Mouse (Mus musculus) erythroblast, adult 5-6 weeks (primary cell): ENCODE results near the gene 1700003F12Rik. TPM values are rescaled to one million over a fixed set of nuclear protein-coding genes. Genes with fewer than 3 reads are reported as not detected.

Experiments
- ATAC-seq: replicated peaks from 2 replicates; pipeline ENCODE4 v1.8.0; 2016; ENCODE audit warnings: moderate number of reproducible peaks, mild to moderate bottlenecking, moderate TSS enrichment, inconsistent platforms; ENCODE audit not compliant: poor library complexity, low FRiP score, severe bottlenecking
- total RNA-seq, 2 experiments: library from RNA; stranded (forward) in 1 of 2; stranded (reverse) in 1 of 2; fragments of 150-400 nt in 1 of 2; fragments of 200-764, 138-1000 nt in 1 of 2; gene quantifications; 2 replicates each; pipeline versions ENCODE4 v1.2.3 to v1.2.4; 2015 to 2017; ENCODE audit warnings: low replicate concordance in 2 of 2

Gene 1700003F12Rik
- total RNA-seq, 2 experiments from 2014 or later: not detected

DNA sequence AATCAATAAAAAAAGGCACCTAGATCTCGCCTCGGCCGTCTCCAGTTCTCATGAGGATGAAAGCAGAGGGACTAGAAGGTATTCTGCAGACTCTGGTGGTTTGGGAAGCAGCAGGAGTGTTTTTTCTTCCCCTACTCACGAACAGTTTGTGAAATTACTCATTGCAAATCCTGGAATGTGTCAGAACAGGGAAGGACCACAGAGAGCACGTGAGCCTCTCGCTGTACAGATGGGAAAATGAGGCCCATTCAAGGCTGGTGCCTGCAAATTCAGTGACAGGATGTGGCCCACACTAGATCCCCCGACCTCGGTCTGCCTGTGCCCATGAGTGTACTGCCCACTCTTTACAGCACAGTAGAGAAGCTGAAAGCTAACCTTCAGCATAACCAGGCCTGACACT is 25.1 kb downstream of the 1700003F12Rik start:
- ATAC-seq: no peak

DNA sequence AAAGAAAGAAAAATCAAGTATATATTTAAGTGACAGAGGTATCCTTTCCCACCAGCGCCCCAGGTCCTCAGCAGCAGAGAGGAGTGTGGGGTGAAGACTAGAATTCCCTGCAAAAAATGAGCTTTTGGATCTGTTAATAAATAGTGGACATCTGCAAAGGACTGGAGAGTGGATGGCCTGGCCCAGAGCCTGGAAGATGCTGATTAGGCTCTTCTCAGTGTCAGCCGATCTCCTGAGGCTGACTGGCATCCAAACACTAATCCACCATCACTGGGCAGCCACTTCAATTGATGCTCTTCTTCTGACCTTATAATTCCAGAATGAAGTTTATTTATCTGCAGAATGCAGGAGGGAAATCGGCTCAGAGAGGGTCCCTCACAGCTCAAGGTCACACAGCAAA is 26.1 kb downstream of the 1700003F12Rik start:
- no peak for ATAC-seq

DNA sequence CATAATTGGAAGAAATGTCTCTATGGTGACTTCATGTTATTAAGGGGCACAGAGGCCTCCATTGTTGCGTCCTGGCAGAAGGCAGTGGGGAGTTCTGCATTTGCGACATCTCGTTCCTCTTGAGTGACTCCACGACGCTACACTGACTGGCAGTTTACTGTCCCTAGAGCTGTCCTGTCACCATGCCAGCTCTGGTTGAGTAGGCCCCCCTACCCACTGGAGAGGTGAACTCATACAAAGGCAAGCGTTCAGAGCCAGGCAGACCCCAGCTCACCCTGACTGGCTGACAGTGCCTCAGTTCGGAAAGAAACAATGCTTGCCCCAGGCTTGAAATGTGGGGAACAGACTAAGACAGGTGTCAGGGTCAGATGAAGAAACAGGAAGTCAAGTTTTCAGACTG is 27.4 kb downstream of the 1700003F12Rik start:
- no peak for ATAC-seq

DNA sequence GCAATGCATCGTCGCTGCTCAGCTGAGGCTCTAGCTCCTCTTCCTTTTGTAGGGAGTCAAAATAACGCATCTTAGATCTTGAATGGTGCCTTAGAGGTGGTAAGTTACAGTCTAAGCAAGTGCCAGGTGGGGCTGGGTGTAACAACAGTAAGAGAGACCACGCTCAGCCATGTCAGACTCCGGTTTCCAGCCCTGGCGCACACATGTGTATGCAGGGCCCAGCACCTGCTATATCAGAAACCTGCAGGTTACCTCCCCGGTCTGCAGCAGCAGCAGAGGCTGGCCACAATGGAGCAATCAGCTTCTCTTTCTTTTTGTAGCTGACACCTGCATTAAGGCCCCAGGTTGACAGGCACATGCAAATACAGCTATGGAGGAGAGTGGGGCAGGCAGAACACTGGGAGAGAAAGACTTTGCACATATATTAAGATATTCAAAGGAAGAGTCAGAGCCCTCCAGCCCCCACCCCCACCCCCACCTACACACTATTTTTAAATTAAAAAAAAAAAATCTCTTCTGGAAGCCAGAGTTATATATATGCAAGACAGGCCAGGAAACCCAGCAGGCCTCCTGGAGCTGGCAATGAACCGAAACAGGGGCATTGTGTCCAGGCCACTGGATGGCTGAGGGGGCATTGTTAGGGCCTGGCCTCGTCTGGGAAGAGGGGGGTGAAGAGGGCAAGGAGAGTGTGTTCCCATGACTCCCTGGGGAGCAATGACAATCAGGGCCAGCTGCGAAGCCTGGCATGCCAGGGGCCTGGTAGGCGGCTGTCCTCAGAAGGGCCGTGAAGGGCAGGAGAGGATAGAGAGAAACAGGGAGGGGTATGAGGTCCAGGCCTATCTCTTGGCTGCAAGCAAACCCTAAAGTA is 30.2 kb downstream of the 1700003F12Rik start:
- no peak for ATAC-seq

- no peak for ATAC-seq
Measured at GRCm38 (mm10) chr2:154577744-154578067, 30.8 kb downstream of the 1700003F12Rik start.

GRCm38 (mm10) chr2:154580586-154580985 is 33.7 kb downstream of the 1700003F12Rik start:
- ATAC-seq: no peak

- ATAC-seq: no peak
Measured at GRCm38 (mm10) chr2:154581421-154581820, 34.5 kb downstream of the 1700003F12Rik start.

DNA sequence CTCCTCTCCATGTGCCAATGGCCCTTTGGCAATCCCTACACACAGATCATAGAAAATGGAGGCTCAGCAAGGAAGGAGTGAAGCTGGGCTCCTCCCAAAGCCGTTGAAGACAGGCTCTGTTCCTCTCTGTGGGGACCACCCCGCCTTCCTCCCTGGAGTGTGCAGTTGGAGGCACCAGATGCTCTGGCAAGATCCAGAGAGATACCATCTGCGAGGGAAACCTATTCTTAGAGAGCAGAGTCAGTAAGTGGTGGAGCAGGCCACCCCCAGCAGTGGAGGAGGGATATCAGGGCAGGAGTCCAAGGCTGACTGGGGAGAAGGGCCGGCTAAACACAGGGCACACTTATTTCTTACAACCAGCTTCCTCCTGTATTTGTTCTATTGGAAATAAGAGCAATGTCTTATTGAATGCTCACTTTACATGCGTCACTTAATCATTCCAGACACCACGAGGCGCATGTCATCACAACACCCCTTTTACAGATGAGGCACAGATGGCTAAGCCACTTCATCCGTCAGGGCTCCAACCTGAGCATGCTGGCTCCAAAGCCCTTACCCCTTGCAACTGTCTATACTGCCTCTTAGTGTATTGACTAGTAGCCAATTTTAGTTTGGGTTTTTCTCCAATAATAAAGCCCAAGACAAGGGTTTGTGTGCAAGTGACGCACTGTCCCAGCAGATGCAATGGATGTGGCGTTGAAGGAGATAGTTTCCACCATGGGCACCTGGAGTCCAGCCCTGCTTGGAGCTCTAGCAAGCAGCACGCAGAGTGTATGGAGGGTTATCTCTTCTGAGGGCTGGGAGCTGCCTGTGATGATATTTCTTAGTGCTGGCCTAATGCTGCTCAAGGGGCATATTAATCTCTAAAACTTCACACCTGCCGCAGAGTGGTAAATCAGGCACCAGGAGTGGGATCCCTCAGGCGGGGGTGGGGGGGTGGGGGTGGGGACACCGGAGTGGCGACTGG is 37.3 kb downstream of the 1700003F12Rik start:
- 0 out of 2 replicates have a peak, but pooled peaks have one; percentile 26 for ATAC-seq

GRCm38 (mm10) chr2:154584931-154585601 is 38.2 kb downstream of the 1700003F12Rik start:
- no peak for ATAC-seq

DNA sequence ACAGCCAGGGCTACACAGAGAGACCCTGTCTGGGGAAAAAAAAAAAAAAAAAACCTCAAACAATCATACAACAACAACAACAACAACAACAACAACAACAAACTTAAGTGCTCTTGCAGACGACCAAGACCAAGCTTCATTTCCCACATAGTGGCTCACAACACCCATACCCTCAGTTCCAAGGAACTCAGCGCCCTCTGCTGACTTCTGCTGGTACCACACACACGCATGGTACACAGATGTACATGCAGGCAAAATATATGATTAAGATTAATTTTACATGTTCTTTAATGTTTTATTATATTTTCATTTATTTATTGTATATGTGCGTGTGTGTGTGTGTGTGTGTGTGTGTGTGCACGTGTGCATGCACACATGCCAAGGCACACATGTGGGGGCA is 39.5 kb downstream of the 1700003F12Rik start:
- no peak for ATAC-seq

GRCm38 (mm10) chr2:154589051-154589450 is 42.2 kb downstream of the 1700003F12Rik start:
- ATAC-seq: no peak

- no peak for ATAC-seq
Measured at GRCm38 (mm10) chr2:154591239-154591638, 44.4 kb downstream of the 1700003F12Rik start.

DNA sequence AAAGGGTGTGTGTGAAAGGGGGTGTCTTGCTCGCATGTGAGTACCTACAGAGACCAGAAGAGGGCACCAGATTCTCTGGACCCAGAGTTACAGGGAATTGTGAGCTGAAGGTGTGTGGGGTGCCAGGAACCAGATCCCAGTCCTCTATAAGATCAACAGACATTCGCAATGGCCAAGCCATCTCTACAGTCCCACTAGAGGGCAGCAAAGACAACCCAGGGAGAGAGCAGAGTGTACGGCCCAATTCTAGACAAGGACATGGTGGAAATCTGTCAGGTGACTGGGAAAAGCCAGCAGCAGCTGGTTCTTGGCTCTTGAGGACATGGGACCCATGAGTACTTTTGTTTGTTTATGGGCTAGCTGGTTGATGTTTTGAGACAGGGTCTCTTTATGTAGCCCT is 46.1 kb downstream of the 1700003F12Rik start:
- peak; percentile 88 for ATAC-seq

DNA sequence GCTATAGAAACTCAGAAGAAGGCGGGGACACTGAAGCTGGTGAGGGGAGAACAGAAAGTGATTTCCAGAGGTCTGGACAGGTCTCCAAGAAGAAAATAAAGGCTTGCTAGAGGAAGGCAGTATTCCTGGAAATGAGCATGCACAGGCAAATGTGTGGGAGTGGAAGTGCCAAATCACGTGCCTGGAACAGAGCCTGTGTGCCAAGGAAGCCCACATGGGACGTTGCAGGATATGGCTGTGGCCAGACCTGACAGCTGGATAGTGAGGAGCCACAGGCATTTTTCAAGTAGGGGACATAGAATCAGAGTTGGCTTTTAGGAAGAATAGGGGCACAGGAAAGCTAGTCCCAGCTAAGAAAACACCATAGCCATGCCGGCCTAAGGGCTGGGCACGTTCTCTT is 48.9 kb downstream of the 1700003F12Rik start:
- ATAC-seq: no peak

- no peak for ATAC-seq
Measured at GRCm38 (mm10) chr2:154597399-154597798, 50.5 kb downstream of the 1700003F12Rik start.

Other genes starting within 250 kb of the 1700003F12Rik start
- gene Bpifb9b, start 239.9 kb upstream of the 1700003F12Rik start, total RNA-seq (2015; ENCODE audit: low replicate concordance): not detected in 2 replicates
- not detected in 2 replicates for gene Bpifb9b, start 239.9 kb upstream of the 1700003F12Rik start, total RNA-seq (2017; ENCODE audit: low replicate concordance)
- gene Cdk5rap1, start 174.1 kb upstream of the 1700003F12Rik start, total RNA-seq (2015; ENCODE audit: low replicate concordance): 5.9 and 13.1 TPM in 2 replicates
- gene Cdk5rap1, start 174.1 kb upstream of the 1700003F12Rik start, total RNA-seq (2017; ENCODE audit: low replicate concordance): 12.7 and 21.5 TPM in 2 replicates
- gene Snta1, start 139.0 kb upstream of the 1700003F12Rik start, total RNA-seq (2015; ENCODE audit: low replicate concordance): not detected in 2 replicates
- gene Snta1, start 139.0 kb upstream of the 1700003F12Rik start, total RNA-seq (2017; ENCODE audit: low replicate concordance): 0.17 and 0.56 TPM in 2 replicates
- 5.6 and 8.5 TPM in 2 replicates for gene Cbfa2t2, start 110.6 kb upstream of the 1700003F12Rik start, total RNA-seq (2015; ENCODE audit: low replicate concordance)
- 2.9 and 9.5 TPM in 2 replicates for gene Cbfa2t2, start 110.6 kb upstream of the 1700003F12Rik start, total RNA-seq (2017; ENCODE audit: low replicate concordance)
- not detected in 2 replicates for gene Actl10, start 4.7 kb downstream of the 1700003F12Rik start, total RNA-seq (2015; ENCODE audit: low replicate concordance)
- not detected in 2 replicates for gene Actl10, start 4.7 kb downstream of the 1700003F12Rik start, total RNA-seq (2017; ENCODE audit: low replicate concordance)
- 0.63 TPM in 1 of 2 replicates, not detected in the other for gene Necab3, start 11.8 kb downstream of the 1700003F12Rik start, total RNA-seq (2015; ENCODE audit: low replicate concordance)
- 11.6 TPM in 1 of 2 replicates, not detected in the other for gene Necab3, start 11.8 kb downstream of the 1700003F12Rik start, total RNA-seq (2017; ENCODE audit: low replicate concordance)
- gene E2f1, start 22.8 kb downstream of the 1700003F12Rik start, total RNA-seq (2015; ENCODE audit: low replicate concordance): 6.7 and 11.1 TPM in 2 replicates
- 5.5 and 7.0 TPM in 2 replicates for gene E2f1, start 22.8 kb downstream of the 1700003F12Rik start, total RNA-seq (2017; ENCODE audit: low replicate concordance)
- 9.0 and 9.6 TPM in 2 replicates for gene Pxmp4, start 56.6 kb downstream of the 1700003F12Rik start, total RNA-seq (2015; ENCODE audit: low replicate concordance)
- 7.5 and 11.2 TPM in 2 replicates for gene Pxmp4, start 56.6 kb downstream of the 1700003F12Rik start, total RNA-seq (2017; ENCODE audit: low replicate concordance)
- gene Zfp341, start 66.2 kb downstream of the 1700003F12Rik start, total RNA-seq (2015; ENCODE audit: low replicate concordance): 6.9 and 11.0 TPM in 2 replicates
- gene Zfp341, start 66.2 kb downstream of the 1700003F12Rik start, total RNA-seq (2017; ENCODE audit: low replicate concordance): 6.4 TPM in 2 replicates
- 6.7 TPM in 1 of 2 replicates, not detected in the other for gene 4930519P11Rik, start 66.4 kb downstream of the 1700003F12Rik start, total RNA-seq (2015; ENCODE audit: low replicate concordance)
- 1.8 TPM in 1 of 2 replicates, not detected in the other for gene 4930519P11Rik, start 66.4 kb downstream of the 1700003F12Rik start, total RNA-seq (2017; ENCODE audit: low replicate concordance)
- 28.0 and 35.7 TPM in 2 replicates for gene Chmp4b, start 104.6 kb downstream of the 1700003F12Rik start, total RNA-seq (2015; ENCODE audit: low replicate concordance)
- gene Chmp4b, start 104.6 kb downstream of the 1700003F12Rik start, total RNA-seq (2017; ENCODE audit: low replicate concordance): 47.3 and 59.0 TPM in 2 replicates
- not detected in 2 replicates for gene Gm14214, start 222.9 kb downstream of the 1700003F12Rik start, total RNA-seq (2015; ENCODE audit: low replicate concordance)
- gene Gm14214, start 222.9 kb downstream of the 1700003F12Rik start, total RNA-seq (2017; ENCODE audit: low replicate concordance): not detected in 2 replicates
- gene Raly, start 244.0 kb downstream of the 1700003F12Rik start, total RNA-seq (2015; ENCODE audit: low replicate concordance): 31.1 and 38.2 TPM in 2 replicates
- 51.7 and 77.5 TPM in 2 replicates for gene Raly, start 244.0 kb downstream of the 1700003F12Rik start, total RNA-seq (2017; ENCODE audit: low replicate concordance)
- gene a, start 244.3 kb downstream of the 1700003F12Rik start, total RNA-seq (2015; ENCODE audit: low replicate concordance): not detected in 2 replicates
- gene a, start 244.3 kb downstream of the 1700003F12Rik start, total RNA-seq (2017; ENCODE audit: low replicate concordance): not detected in 2 replicates